Mouse (Mus musculus) limb, embryonic 12.5 days (tissue): ENCODE measurements at regions not wholly inside any gene's neighbourhood (a gene's known extent, or its start where the extent isn't known, plus 50 kb on each side); places are given as distances from the start of the nearest gene placed in this dataset.

ENCODE experiments used
- ATAC-seq: fragments of 200-750 bp; cut with Nextera tagmentation; 2 replicates; pipeline ENCODE4 v1.8.0; 2017; ENCODE audit warnings: low read depth, moderate TSS enrichment; ENCODE audit not compliant: insufficient number of reproducible peaks, insufficient read depth, low FRiP score, low TSS enrichment
- H3K27ac ChIP-seq: fragments of 300-500 bp; sonication (generic); 2 replicates; pipeline ENCODE4 v1.5.1; 2016; ENCODE audit warnings: mild to moderate bottlenecking, moderate library complexity
- H3K27me3 ChIP-seq: fragments of 300-500 bp; sonication (generic); 2 replicates; pipeline ENCODE4 v1.6.1; 2016; ENCODE audit warnings: mild to moderate bottlenecking, moderate library complexity
- H3K36me3 ChIP-seq: fragments of 300-500 bp; sonication (generic); 2 replicates; pipeline ENCODE4 v1.6.1; 2016; ENCODE audit warnings: mild to moderate bottlenecking, moderate library complexity
- H3K4me1 ChIP-seq: fragments of 300-500 bp; sonication (generic); replicated peaks from 2 replicates; pipeline ENCODE4 v1.6.1; 2016
- H3K4me2 ChIP-seq: fragments of 300-500 bp; sonication (generic); 2 replicates; pipeline ENCODE4 v1.6.1; 2016; ENCODE audit warnings: mild to moderate bottlenecking, moderate library complexity
- H3K4me3 ChIP-seq: fragments of 300-500 bp; sonication (generic); replicated peaks from 2 replicates; pipeline ENCODE4 v1.5.1; 2016; ENCODE audit warnings: mild to moderate bottlenecking
- H3K9ac ChIP-seq: fragments of 300-500 bp; sonication (generic); replicated peaks from 2 replicates; pipeline ENCODE4 v1.6.1; 2016; ENCODE audit warnings: mild to moderate bottlenecking, moderate library complexity
- H3K9me3 ChIP-seq: fragments of 300-500 bp; sonication (generic); 2 replicates; pipeline ENCODE4 v1.6.1; 2016; ENCODE audit warnings: mild to moderate bottlenecking, moderate library complexity
- WGBS: fragments of 180-500 bp; shearing (Covaris S2); methylation state at CpG from one replicate; pipeline ENCODE4 v1.1.7; 2016; 5-methylcytosine and 5-hydroxymethylcytosine counted together

GRCm38 (mm10) chr1:119305315-119305976 is 116.6 kb downstream of the Inhbb start:
- Histone ChIP-seq H3K36me3 (no peaks in the 10 kb centered on the region), H3K4me3 (no peak overlapping the region), H3K9ac (no peak overlapping the region), H3K27ac (no peak overlapping the region), H3K9me3 (no peaks in the 10 kb centered on the region), H3K4me2 (no peak overlapping the region), H3K27me3 (0 out of 2 replicates have a peak, but pooled peaks cover 6% of the 10 kb centered on the region), H3K4me1 (peaks cover 15% of the 10 kb centered on the region)
- no peak for ATAC-seq
- 9% methylated on average over 13 of the region's 13 CpGs for WGBS

- no peak for ATAC-seq
- H3K4me3 ChIP-seq = no peak overlapping the region
- no peaks in the 10 kb centered on the region for H3K36me3 ChIP-seq
- H3K9me3 ChIP-seq = no peaks in the 10 kb centered on the region
- no peak overlapping the region for H3K4me2 ChIP-seq
- peaks cover 15% of the 10 kb centered on the region for H3K4me1 ChIP-seq
- no peak overlapping the region for H3K9ac ChIP-seq
- H3K27me3 ChIP-seq = 0 out of 2 replicates have a peak, but pooled peaks cover 6% of the 10 kb centered on the region
- no peak overlapping the region for H3K27ac ChIP-seq
- 20% methylated on average over 9 of the region's 9 CpGs for WGBS
These were observed 117.5 kb downstream of the Inhbb start for GRCm38 (mm10) chr1:119304470-119304980.

GRCm38 (mm10) chr1:119302349-119302995 is 119.6 kb downstream of the Inhbb start:
- Histone ChIP-seq H3K4me1 (0 out of 2 replicates have a peak, but pooled peaks cover 5% of the 10 kb centered on the region), H3K27ac (no peak overlapping the region), H3K4me2 (no peak overlapping the region), H3K9ac (no peak overlapping the region), H3K27me3 (0 out of 2 replicates have a peak, but pooled peaks cover 6% of the 10 kb centered on the region), H3K36me3 (no peaks in the 10 kb centered on the region), H3K4me3 (no peak overlapping the region), H3K9me3 (no peaks in the 10 kb centered on the region)
- ATAC-seq = no peak
- WGBS = 73% methylated on average over 7 of the region's 7 CpGs

- 86% methylated on average over 7 of the region's 7 CpGs for WGBS
- no peak for ATAC-seq
These were observed 120.1 kb downstream of the Inhbb start for GRCm38 (mm10) chr1:119301931-119302330.

GRCm38 (mm10) chr1:119301258-119301657 is 120.8 kb downstream of the Inhbb start:
- 90% methylated on average over 11 of the region's 11 CpGs for WGBS
- H3K4me1 ChIP-seq = 0 out of 2 replicates have a peak, but pooled peaks cover 5% of the 10 kb centered on the region
- H3K36me3 ChIP-seq = no peaks in the 10 kb centered on the region
- no peak for ATAC-seq
- H3K4me2 ChIP-seq = no peak overlapping the region
- H3K4me3 ChIP-seq = no peak overlapping the region
- no peaks in the 10 kb centered on the region for H3K9me3 ChIP-seq
- no peak overlapping the region for H3K9ac ChIP-seq
- H3K27me3 ChIP-seq = 0 out of 2 replicates have a peak, but pooled peaks cover 6% of the 10 kb centered on the region
- H3K27ac ChIP-seq = no peak overlapping the region

More at GRCm38 (mm10) chr1:119301931-119302330, 120.1 kb downstream of the Inhbb start:
- Histone ChIP-seq H3K9ac (no peak overlapping the region), H3K4me2 (no peak overlapping the region), H3K9me3 (no peaks in the 10 kb centered on the region), H3K27ac (no peak overlapping the region), H3K27me3 (0 out of 2 replicates have a peak, but pooled peaks cover 6% of the 10 kb centered on the region), H3K36me3 (no peaks in the 10 kb centered on the region), H3K4me3 (no peak overlapping the region), H3K4me1 (0 out of 2 replicates have a peak, but pooled peaks cover 5% of the 10 kb centered on the region)

- no peak overlapping the region for H3K27ac ChIP-seq
- WGBS = 88% methylated on average over 12 of the region's 12 CpGs
- no peaks in the 10 kb centered on the region for H3K36me3 ChIP-seq
- H3K27me3 ChIP-seq = 0 out of 2 replicates have a peak, but pooled peaks cover 6% of the 10 kb centered on the region
- H3K9ac ChIP-seq = no peak overlapping the region
- no peak overlapping the region for H3K4me3 ChIP-seq
- no peak overlapping the region for H3K4me2 ChIP-seq
- H3K9me3 ChIP-seq = no peaks in the 10 kb centered on the region
- no peak for ATAC-seq
- H3K4me1 ChIP-seq = 0 out of 2 replicates have a peak, but pooled peaks cover under 1% of the 10 kb centered on the region
These were observed 122.0 kb downstream of the Inhbb start for GRCm38 (mm10) chr1:119299842-119300752.

GRCm38 (mm10) chr1:119298696-119299230 is 123.3 kb downstream of the Inhbb start:
- Histone ChIP-seq H3K9me3 (no peaks in the 10 kb centered on the region), H3K27ac (no peak overlapping the region), H3K4me2 (no peak overlapping the region), H3K4me3 (no peak overlapping the region), H3K36me3 (no peaks in the 10 kb centered on the region), H3K9ac (no peak overlapping the region), H3K27me3 (no peaks in the 10 kb centered on the region), H3K4me1 (no peaks in the 10 kb centered on the region)
- WGBS = 81% methylated on average over 6 of the region's 6 CpGs
- no peak for ATAC-seq

- H3K27me3 ChIP-seq = no peaks in the 10 kb centered on the region
- H3K4me1 ChIP-seq = no peaks in the 10 kb centered on the region
- H3K27ac ChIP-seq = no peak overlapping the region
- H3K4me3 ChIP-seq = no peak overlapping the region
- H3K9me3 ChIP-seq = no peaks in the 10 kb centered on the region
- ATAC-seq = no peak
- WGBS = 83% methylated on average over 8 of the region's 8 CpGs
- no peaks in the 10 kb centered on the region for H3K36me3 ChIP-seq
- H3K4me2 ChIP-seq = no peak overlapping the region
- no peak overlapping the region for H3K9ac ChIP-seq
These were observed 126.9 kb downstream of the Inhbb start for GRCm38 (mm10) chr1:119295121-119295520.

- H3K4me3 ChIP-seq = no peak overlapping the region
These were observed 128.2 kb downstream of the Inhbb start for GRCm38 (mm10) chr1:119293839-119294238.

GRCm38 (mm10) chr1:119292216-119292615 is 129.8 kb downstream of the Inhbb start:
- H3K27ac ChIP-seq = no peak overlapping the region
- no peak overlapping the region for H3K4me3 ChIP-seq
- no peak for ATAC-seq
- no peak overlapping the region for H3K9ac ChIP-seq
- H3K4me2 ChIP-seq = no peak overlapping the region
- H3K36me3 ChIP-seq = no peaks in the 10 kb centered on the region
- no peaks in the 10 kb centered on the region for H3K27me3 ChIP-seq
- H3K9me3 ChIP-seq = no peaks in the 10 kb centered on the region
- 72% methylated on average over 7 of the region's 7 CpGs for WGBS
- no peaks in the 10 kb centered on the region for H3K4me1 ChIP-seq

More at GRCm38 (mm10) chr1:119293839-119294238, 128.2 kb downstream of the Inhbb start:
- H3K9me3 ChIP-seq = no peaks in the 10 kb centered on the region
- H3K9ac ChIP-seq = no peak overlapping the region
- 87% methylated on average over 9 of the region's 9 CpGs for WGBS
- H3K36me3 ChIP-seq = no peaks in the 10 kb centered on the region
- H3K4me2 ChIP-seq = no peak overlapping the region
- H3K27me3 ChIP-seq = no peaks in the 10 kb centered on the region
- H3K27ac ChIP-seq = no peak overlapping the region
- no peaks in the 10 kb centered on the region for H3K4me1 ChIP-seq
- ATAC-seq = no peak
